Mouse (Mus musculus) heart, adult 2 months (tissue): ENCODE results near the gene Ak5.

Source experiments
- CTCF ChIP-seq: fragments of 200-600 bp; IDR thresholded peaks from 2 replicates; pipeline ENCODE4 v1.8.1; 2022; ENCODE audit warnings: antibody characterized with exemption, mild to moderate bottlenecking, moderate library complexity
- POLR2A ChIP-seq: fragments of 200-500 bp; IDR thresholded peaks from 2 replicates; pipeline ENCODE4 v1.6.1; 2011; ENCODE audit warnings: mild to moderate bottlenecking, low read depth, low read length, control low read depth; ENCODE audit not compliant: insufficient read depth

DNA sequence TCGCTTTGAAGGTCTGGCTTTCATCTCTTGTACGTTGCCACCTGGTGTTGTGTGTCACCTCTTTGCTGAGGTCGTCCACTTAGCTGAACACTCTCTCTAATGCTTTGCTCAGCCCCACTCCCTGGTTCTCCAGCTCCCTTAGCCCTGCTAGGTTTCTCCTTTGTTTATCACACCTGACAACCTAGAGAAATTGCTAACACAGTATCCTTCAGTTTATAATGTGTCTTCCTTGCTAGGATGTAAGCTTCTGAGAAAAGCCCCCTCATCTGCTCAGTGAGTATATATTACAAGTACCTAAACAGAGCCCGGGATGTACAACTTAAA is 144.9 kb downstream of the Ak5 start:
- no peak for TF ChIP-seq CTCF
- TF ChIP-seq POLR2A: no peak
